Mouse (Mus musculus): ENCODE measurements around the gene Eif2ak1.

The Eif2ak1 gene

DNA sequence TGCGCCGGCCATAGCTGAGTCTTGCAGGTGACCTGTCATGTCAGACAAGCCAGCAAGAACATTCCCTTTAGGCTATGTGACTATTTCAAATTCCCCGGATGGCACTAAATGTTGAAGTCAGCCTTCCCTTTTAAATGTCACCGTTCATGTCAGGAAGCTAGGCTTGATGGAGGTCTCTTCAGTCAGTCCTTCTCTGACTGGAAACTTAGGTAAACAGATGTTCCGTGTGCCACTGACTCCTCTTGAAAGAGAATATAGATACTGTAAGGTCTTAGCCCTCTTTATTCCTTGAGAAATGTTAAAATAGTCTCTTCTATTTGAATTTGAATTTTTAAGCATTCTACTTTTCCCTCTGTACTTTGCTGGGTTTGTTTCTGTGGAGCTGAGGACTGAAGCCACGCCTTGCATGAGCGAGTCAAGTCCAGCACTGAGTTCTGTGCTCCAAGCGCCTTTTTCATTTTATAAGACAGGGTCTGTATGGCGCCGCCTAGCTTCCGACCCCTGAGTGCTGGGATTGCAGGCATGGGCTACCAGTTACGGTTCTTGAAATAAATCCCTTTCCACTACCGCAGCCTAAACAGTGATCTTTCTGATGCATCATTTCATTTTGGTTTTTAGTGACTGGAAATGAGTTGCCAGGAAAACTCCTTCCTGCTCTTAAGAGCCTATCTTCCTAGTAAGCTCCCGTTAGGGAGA lies 80.2 kb downstream of the Eif2ak1 start, which contains the start of gene Ankrd61:
Ankrd61 (minus strand) TSS at position 51 of the 696 bp plus-strand sequence.
- DNase-seq (ENCODE audit: extremely low read depth, low read depth, low spot score): no peak

DNA sequence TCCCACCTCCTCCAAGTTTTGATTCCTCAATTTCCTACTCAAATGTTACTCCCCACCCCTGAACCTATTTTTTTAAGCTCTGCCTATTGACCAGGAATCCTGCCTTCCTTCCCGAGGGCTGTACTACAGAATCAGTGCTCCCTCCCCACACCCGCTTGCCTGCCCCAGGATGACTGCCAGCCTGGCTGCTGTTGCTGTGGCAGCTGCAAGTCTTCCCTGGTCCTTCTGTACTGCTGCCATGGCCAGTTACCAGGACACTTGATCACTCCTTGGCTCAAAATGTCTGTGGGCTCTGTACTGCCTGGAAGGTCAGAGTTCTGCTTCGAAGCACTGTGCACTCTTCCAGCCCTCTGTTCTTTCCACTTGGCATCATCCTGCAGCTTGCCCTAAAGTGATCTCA lies 84.5 kb downstream of the Eif2ak1 start:
- no peak for DNase-seq (ENCODE audit: extremely low read depth, low read depth, low spot score)

GRCm38 (mm10) chr5:143903813-143904212 lies 86.2 kb downstream of the Eif2ak1 start:
- DNase-seq (ENCODE audit: extremely low read depth, low read depth, low spot score): no peak

DNA sequence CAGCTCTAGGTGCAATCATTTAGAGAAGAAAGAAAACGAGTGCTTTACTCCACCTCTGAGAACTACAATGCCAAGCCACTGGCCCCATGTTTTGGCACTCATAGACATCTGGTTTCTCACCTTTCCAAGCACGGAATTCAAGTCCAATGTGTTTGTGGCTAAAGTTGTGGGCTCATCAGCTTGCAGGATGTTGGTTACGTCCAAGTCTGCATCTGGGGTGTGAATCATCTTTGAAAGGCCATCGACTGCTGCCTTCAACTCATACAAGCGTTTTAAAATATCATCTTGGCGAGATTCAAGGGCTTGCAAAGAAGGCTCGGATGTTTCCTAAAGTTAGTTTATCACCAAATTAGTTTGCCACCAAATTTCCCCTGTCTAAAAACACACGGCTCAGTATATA lies 88.8 kb downstream of the Eif2ak1 start:
- no peak for DNase-seq (ENCODE audit: extremely low read depth, low read depth, low spot score)

DNA sequence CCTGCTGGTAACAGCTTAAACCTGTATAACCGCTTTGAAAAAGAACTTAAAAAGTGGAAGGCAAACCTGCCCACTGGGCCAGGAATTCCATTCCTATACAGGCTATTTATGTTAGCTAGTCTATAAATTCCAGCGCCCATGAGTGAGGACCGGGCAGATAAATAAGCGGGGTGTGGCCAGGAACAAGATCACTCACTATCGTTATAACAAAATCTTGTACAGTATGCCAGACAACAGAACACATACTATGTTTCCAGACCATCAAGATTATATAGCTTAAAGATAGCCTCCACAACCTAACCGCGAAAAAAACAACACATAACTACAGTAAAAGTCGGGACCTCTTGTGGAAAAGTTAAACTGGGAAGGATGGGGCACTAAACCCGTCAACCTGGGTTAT lies 91.3 kb downstream of the Eif2ak1 start:
- DNase-seq (ENCODE audit: extremely low read depth, low read depth, low spot score): no peak

- peak; percentile 90 for DNase-seq (ENCODE audit: extremely low read depth, low read depth, low spot score)
These were observed 92.1 kb downstream of the Eif2ak1 start, which contains the start of the genes Aimp2 and Pms2 for GRCm38 (mm10) chr5:143909417-143910400. TSS of gene Aimp2 (minus strand) at chr5:143909847. TSS of gene Pms2 (plus strand) at chr5:143909964.

DNA sequence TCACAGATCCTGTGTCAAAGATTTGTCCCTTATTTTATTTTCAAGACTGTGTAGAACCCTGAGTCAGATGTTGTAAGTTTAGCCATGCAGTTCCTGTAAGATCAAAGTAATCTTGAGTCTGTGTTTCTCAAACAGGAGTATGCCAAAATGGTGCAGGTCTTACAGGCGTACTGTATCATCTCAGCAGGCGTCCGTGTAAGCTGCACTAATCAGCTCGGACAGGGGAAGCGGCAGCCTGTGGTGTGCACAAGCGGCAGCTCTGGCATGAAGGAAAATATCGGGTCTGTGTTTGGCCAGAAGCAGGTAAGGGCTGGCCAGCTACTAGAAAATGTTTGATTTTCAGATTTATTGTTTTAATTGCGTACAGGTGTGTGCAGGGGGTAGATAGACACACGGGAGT lies 98.6 kb downstream of the Eif2ak1 start:
- DNase-seq (ENCODE audit: extremely low read depth, low read depth, low spot score): no peak

GRCm38 (mm10) chr5:143917418-143917817 lies 99.8 kb downstream of the Eif2ak1 start:
- no peak for DNase-seq (ENCODE audit: extremely low read depth, low read depth, low spot score)

DNA sequence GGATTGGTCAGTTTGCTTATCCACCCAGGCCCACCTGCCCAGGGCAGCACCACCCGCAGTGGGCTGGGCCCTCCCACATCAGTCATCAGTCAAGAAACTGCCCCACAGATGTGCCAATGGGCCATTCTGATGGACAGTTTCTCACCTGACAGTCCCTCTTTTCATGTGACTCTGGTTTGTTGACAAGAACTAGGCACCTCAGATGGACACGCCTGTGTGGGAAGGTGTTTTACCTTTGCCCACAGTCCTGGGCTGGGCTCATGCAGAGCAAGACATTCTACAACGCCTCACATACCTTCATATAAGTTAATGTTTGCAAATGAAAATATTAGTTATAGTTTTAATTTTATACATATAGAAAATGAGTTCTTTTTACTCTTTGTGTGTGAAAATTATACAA lies 100.5 kb downstream of the Eif2ak1 start:
- no peak for DNase-seq (ENCODE audit: extremely low read depth, low read depth, low spot score)

DNA sequence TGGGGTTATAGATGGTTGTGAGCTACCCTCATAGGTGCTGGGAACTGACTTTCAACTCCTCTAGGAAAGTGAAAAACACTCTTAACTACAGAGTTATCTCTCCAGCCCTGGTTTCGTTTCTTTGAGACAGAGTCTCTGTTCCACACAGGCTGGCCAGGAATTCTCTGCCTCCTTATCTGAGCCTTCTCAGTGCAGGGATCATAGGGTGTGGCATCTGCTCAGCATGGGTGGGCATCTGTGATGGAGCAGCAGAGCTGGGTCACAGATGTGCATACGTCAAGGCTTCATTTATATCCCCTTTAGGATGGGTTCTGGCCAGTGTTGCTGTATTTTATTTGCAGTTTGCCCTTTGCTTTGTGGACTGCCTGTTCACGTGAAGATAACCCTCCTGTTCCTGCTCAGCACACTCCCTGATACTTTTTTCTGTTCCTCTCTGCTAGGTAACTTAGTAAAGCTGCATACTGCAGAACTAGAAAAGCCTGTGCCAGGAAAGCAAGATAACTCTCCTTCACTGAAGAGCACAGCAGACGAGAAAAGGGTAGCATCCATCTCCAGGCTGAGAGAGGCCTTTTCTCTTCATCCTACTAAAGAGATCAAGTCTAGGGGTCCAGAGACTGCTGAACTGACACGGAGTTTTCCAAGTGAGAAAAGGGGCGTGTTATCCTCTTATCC lies 107.3 kb downstream of the Eif2ak1 start:
- DNase-seq (ENCODE audit: extremely low read depth, low read depth, low spot score): no peak

DNA sequence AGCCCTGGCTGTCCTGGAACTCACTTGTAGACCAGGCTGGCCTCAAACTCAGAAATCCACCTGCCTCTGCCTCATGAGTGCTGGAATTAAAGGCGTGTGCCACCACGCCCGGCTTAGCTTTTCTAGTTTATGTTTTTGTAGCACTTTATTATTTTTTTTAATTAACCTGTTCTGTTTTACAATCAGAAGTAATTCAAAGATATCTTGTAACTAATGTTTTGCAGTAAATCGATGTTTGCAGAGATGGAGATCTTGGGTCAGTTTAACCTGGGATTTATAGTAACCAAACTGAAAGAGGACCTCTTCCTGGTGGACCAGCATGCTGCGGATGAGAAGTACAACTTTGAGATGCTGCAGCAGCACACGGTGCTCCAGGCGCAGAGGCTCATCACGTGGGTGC lies 110.3 kb downstream of the Eif2ak1 start, which contains the start of gene Gm42421:
Gm42421 (plus strand) TSS at position 301 of the 400 bp plus-strand sequence.
- DNase-seq (ENCODE audit: extremely low read depth, low read depth, low spot score): no peak

GRCm38 (mm10) chr5:143929291-143929690 lies 111.7 kb downstream of the Eif2ak1 start:
- no peak for DNase-seq (ENCODE audit: extremely low read depth, low read depth, low spot score)

GRCm38 (mm10) chr5:143930656-143931055 lies 113.1 kb downstream of the Eif2ak1 start:
- no peak for DNase-seq (ENCODE audit: extremely low read depth, low read depth, low spot score)

DNA sequence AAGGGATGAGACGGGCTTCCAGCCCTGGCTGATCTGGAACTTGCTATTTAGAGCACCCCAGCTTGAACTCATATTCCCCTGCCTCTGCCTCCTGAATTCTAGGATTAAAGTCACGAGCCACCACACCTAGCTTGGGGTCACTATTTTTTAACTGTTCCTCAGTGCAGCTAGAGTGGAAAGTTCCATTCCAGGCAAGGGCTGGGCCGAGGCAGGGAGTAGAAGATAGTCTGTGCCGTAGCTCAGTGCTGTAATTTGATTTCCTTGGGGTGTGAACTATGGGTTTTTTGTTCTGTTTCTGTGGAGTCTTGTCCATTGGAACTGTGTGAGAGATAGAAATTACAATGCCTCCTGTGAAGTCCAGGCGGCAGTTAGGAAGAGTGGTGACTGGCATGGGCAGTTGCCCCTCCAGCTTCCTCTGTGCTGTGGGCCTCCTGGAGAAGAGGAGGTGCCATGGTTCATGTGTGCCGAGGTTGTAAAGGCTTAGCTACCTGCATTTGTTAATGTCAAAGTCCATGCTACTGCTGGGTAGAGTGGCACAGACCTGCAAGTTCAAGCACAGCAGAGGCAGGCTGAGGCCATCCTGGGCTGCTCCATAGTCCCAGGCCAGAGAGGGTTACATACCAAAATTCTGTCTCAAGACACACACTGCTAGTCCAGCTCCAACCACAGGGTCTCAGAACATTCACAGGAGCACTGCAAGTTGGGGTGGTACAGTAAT lies 114.4 kb downstream of the Eif2ak1 start:
- no peak for DNase-seq (ENCODE audit: extremely low read depth, low read depth, low spot score)

DNA sequence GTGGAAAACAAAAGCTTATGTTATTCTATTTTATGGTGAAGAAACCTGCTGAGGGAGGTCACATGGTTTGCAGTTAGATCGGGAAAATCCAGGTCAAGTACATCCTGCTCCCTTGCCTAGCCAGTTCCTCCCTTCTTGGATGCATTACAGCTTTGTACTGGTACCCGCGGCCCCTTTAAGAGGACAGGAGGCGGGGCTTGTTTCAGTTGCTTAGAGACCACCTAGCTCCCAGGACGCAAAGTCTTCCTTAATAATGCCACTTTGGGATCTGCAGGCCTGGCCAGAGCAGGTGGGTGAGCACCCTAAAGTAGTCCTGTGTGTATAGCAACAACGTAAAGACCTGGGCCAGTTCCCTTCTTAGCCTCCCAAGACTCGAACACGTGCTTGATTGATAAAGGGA lies 115.2 kb downstream of the Eif2ak1 start, which contains the start of gene Rsph10b:
Rsph10b (plus strand) TSS at position 205 of the 400 bp plus-strand sequence.
- DNase-seq (ENCODE audit: extremely low read depth, low read depth, low spot score): no peak

DNA sequence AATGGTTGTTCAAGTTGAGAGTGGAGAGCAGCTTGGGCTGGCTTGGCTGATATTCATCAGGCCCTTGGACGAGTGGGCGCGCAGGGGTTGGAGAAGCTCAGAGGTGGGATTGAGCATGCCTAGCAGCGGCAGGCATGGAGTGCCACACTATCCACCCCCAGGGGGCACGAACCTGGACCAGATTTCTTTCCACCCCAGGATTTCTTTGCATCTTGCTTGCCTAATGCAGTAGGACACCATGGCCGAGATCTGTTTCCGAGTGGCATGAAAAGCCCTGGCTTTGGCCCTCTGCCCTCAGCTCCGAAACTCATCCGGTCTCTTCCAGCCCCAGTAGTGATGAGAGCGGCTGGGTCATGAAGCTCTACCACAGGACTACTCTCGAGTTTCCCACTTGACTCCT lies 115.8 kb downstream of the Eif2ak1 start:
- no peak for DNase-seq (ENCODE audit: extremely low read depth, low read depth, low spot score)

- DNase-seq (ENCODE audit: extremely low read depth, low read depth, low spot score): no peak
These were observed 116.3 kb downstream of the Eif2ak1 start for GRCm38 (mm10) chr5:143933875-143934274.

DNA sequence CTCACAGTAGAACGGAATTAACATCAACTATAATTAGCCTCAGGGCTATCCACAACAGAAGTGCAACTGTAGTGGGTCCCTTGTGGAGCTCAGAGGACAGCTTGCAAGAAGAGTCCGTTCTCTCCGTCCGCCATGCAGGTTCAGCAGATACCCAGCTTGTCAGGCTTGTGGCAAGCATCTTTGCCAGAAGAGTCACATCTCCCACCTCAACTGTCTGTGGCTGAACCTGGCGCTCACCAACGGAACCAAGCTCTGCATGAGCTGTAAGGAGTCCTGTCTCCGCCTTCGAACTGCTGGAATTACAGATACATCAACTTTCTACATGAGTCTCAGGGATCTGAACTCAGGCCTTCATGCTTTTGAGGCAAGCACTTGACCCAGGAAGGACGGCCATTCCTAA lies 118.6 kb downstream of the Eif2ak1 start:
- DNase-seq (ENCODE audit: extremely low read depth, low read depth, low spot score): no peak

DNA sequence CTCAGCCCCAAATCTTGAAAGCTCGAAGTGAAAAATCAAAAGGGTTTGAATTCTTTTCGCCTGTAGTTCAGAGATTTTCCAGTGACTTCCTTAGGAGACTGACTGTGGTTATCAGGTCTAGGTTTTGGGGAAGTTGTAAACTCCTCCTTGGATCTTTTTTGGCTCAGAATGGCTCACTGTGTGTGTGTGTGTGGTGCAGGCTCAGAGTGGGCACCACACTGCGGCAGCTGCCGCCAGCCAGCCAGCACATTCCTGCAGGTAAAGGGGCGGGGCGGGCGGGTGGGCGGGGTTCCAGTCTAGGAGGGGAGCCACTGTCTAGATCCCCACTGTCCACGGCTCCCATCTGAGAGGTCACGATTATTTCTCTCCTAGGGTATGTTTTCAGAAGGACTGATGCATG lies 124.0 kb downstream of the Eif2ak1 start:
- no peak for DNase-seq (ENCODE audit: extremely low read depth, low read depth, low spot score)

All from fat pad, adult 2 months (tissue).